Mouse (Mus musculus): ENCODE results near the gene Slc25a43.
"Not testable (repeated sequence)": the region's sequence is repeated elsewhere in the genome, so short reads cannot be mapped to it uniquely, and the experiment has no call there.

Gene Slc25a43

GRCm38 (mm10) chrX:36794571-36794970 is 51.1 kb downstream of the Slc25a43 start:
- DNase-seq, result no peak

- DNase-seq, result peak; percentile 91
Observed at GRCm38 (mm10) chrX:36795424-36796162, 52.1 kb downstream of the Slc25a43 start, which contains the start of gene Slc25a5. Gene Slc25a5 (plus strand): TSS chrX:36795651.

- DNase-seq, result peak; percentile 76
Observed at GRCm38 (mm10) chrX:36796163-36796581, 52.7 kb downstream of the Slc25a43 start.

GRCm38 (mm10) chrX:36796734-36797133 is 53.3 kb downstream of the Slc25a43 start:
- not testable (repeated sequence) for DNase-seq

- no peak for DNase-seq
Observed at GRCm38 (mm10) chrX:36799131-36799879, 55.8 kb downstream of the Slc25a43 start.

GRCm38 (mm10) chrX:36803189-36803588 is 59.7 kb downstream of the Slc25a43 start:
- no peak for DNase-seq

GRCm38 (mm10) chrX:36804196-36804595 is 60.7 kb downstream of the Slc25a43 start:
- DNase-seq, result peak; percentile 77

GRCm38 (mm10) chrX:36805466-36806235 is 62.2 kb downstream of the Slc25a43 start:
- no peak for DNase-seq

- peak; percentile 93 for DNase-seq
Observed at GRCm38 (mm10) chrX:36807360-36808317, 64.2 kb downstream of the Slc25a43 start.

GRCm38 (mm10) chrX:36808318-36808683 is 64.8 kb downstream of the Slc25a43 start:
- no peak for DNase-seq

- DNase-seq, result no peak
Observed at GRCm38 (mm10) chrX:36811377-36811776, 67.9 kb downstream of the Slc25a43 start.

- DNase-seq, result peak; percentile 90
Observed at GRCm38 (mm10) chrX:36814161-36814836, 70.8 kb downstream of the Slc25a43 start.

GRCm38 (mm10) chrX:36815022-36815421 is 71.6 kb downstream of the Slc25a43 start:
- peak; percentile 58 for DNase-seq

- DNase-seq, result no peak
Observed at GRCm38 (mm10) chrX:36815439-36815838, 72.0 kb downstream of the Slc25a43 start.

- no peak for DNase-seq
Observed at GRCm38 (mm10) chrX:36816368-36816899, 73.0 kb downstream of the Slc25a43 start.

GRCm38 (mm10) chrX:36816953-36817441 is 73.5 kb downstream of the Slc25a43 start:
- DNase-seq, result no peak

GRCm38 (mm10) chrX:36819575-36819974 is 76.1 kb downstream of the Slc25a43 start:
- no peak for DNase-seq

- DNase-seq, result peak; percentile 69
Observed at GRCm38 (mm10) chrX:36820201-36820600, 76.7 kb downstream of the Slc25a43 start.

- DNase-seq, result no peak
Observed at GRCm38 (mm10) chrX:36823932-36824711, 80.7 kb downstream of the Slc25a43 start.

- DNase-seq, result peak; percentile 76
Observed at GRCm38 (mm10) chrX:36825032-36825431, 81.6 kb downstream of the Slc25a43 start.

Measured in kidney, adult 11 months (tissue).